Mouse (Mus musculus): Measurements from ENCODE around the gene Tinf2. TPM values are rescaled to one million over a fixed set of nuclear protein-coding genes. Genes with fewer than 3 reads are reported as not detected.
A peak's percentile ranks its signal among the peaks of the same experiment; 100 is the strongest.

Tinf2 gene
- polyA plus RNA-seq, 1 experiment = 16.1 TPM

DNA sequence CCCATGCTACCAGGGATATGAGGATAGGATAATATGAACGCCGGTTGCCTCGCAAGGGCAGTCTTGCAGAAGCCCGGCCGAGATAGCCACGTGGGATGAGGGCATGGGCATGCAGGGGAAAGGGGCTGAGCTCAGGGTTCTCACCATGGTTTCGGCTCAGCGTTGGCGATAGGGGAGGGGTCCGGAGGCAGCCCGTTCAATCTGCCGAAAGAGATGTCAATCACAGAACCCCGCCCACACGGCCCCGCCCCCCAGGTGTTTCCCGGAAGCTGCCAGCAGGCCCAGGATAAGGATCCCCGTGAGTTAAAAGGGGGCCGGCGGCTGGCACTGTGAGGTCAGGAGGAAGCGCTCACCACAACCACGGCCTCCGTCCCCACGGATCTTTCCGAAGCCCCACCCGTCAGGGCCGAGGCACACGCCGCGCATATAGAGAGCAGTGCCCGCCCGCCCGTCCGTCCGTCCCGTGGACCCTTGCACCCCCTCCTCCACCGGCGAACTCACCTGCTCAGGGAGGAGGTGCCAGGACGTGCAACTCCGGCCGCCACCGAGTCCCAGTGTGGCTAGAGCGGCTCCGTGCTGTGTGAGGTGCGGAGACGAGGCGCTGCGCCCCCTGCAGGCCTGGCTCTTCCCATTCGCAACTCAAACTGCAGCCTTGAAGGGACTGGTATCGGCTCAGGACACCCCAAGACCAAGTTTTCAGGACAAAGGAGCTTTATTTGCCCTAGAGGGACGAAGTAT, 40.2 kb upstream of the Tinf2 start, which contains the start of gene Rabggta:
Gene Rabggta (minus strand): TSS at position 564 of the 738 bp plus-strand sequence.
- Histone ChIP-seq H3K4me1 (ENCODE audit: control insufficient read depth, insufficient read depth, low read length) (no peaks in the 10 kb centered on the region), H3K4me3 (ENCODE audit: insufficient read depth, low read length) (peak within 1 kb of the TSS; percentile 62), H3K27ac (ENCODE audit: insufficient read depth, low read length) (no peak within 1 kb of the TSS)
- TF ChIP-seq POLR2A (IDR thresholded peaks at IDR 0.05; ENCODE audit: extremely low read depth, insufficient read depth, low read length) (peak; percentile 46; the same call in 1 of the 2 replicates), CTCF (IDR thresholded peaks at IDR 0.05; ENCODE audit: extremely low read depth, insufficient read depth, low read length) (peak; percentile 81)

DNA sequence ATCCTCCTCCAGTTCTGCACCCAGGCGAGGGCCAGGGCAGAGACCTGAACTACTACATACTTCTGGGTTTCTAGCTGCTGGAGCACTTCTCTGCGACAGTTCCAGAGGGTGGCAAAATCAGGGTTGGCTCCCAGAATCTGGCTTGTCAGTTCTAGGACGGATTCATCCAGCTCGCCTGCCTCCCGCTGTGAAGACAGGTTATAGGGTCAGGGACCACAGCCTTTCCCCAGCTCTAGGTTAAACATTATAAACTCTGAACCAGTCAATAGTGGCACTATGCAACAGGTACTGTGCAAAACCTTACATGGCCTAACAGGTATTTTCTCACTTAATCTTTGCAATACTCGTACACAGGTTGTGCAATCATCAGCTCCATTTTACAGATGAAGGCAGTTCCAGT, 39.5 kb upstream of the Tinf2 start:
- peak overlapping the region; percentile 62; the same call in 1 of the 2 replicates for H3K4me3 ChIP-seq (ENCODE audit: insufficient read depth, low read length)
- TF ChIP-seq POLR2A (IDR thresholded peaks at IDR 0.05; ENCODE audit: extremely low read depth, insufficient read depth, low read length) (no peak), CTCF (IDR thresholded peaks at IDR 0.05; ENCODE audit: extremely low read depth, insufficient read depth, low read length) (no peak)
- H3K4me1 ChIP-seq (ENCODE audit: control insufficient read depth, insufficient read depth, low read length) = no peaks in the 10 kb centered on the region
- no peak overlapping the region for H3K27ac ChIP-seq (ENCODE audit: insufficient read depth, low read length)

DNA sequence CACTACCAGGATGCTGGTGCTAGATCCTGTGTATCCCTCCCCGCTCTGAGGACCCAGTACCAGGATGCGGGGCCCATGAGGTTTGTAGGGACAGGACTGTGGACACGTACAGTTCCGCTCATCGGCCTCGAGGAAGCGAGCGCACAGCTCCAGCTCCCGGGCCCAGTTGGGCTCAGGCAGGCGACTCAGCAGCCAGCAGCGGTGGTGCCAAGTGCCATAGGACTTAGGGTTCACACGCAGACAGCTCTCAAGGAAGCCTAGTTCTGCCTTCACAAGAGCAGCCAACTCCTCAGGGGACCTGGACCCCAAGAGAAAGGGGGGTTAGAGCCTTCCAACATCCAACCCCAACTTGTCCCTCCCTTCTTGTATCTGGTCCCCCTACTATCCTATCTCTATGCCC, 39.0 kb upstream of the Tinf2 start:
- no peak overlapping the region for H3K4me3 ChIP-seq (ENCODE audit: insufficient read depth, low read length)
- H3K27ac ChIP-seq (ENCODE audit: insufficient read depth, low read length) = no peak overlapping the region
- no peak for TF ChIP-seq CTCF (IDR thresholded peaks at IDR 0.05; ENCODE audit: extremely low read depth, insufficient read depth, low read length)
- no peak for TF ChIP-seq POLR2A (IDR thresholded peaks at IDR 0.05; ENCODE audit: extremely low read depth, insufficient read depth, low read length)
- no peaks in the 10 kb centered on the region for H3K4me1 ChIP-seq (ENCODE audit: control insufficient read depth, insufficient read depth, low read length)

DNA sequence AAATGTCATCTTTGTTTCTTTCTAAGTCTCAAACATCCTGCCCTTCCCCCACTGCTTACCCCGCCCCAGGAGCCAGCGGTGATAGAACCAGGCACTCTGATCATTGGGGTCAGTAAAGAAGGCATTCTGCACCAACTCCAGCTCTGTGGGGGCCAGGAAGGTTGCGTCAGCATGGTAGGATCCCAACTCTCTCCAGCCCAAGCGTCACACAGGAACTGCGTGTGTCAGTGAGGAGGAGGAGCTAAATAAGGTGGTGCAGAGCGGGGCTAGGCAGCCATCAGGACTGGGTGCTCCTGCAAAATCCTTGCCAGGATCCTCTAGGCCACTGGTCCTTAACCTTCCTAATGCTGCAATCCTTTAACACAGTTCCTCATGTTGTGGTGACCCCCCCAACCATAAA, 38.1 kb upstream of the Tinf2 start:
- no peak for TF ChIP-seq CTCF (IDR thresholded peaks at IDR 0.05; ENCODE audit: extremely low read depth, insufficient read depth, low read length)
- no peak for TF ChIP-seq POLR2A (IDR thresholded peaks at IDR 0.05; ENCODE audit: extremely low read depth, insufficient read depth, low read length)

DNA sequence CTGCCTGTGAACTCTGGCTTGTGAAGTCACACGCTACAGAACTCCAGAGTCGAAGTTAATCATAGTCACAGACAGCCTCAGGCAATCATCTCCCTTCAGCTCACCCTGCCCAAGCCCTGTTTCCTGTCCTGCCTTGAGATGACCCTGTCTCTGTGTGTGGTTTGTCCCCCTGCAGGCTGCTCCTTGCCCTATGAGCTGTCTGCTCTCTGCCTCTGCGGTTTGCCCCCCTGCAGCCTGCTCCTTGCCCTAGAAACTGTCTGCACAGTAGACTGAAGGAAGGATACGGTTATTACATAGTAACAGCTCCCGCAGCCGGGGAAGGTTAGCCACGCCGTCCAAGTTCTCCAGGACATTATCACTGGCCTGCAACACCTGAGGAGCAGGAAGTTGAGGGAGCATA, 35.3 kb upstream of the Tinf2 start:
- TF ChIP-seq CTCF (IDR thresholded peaks at IDR 0.05; ENCODE audit: extremely low read depth, insufficient read depth, low read length) = no peak
- TF ChIP-seq POLR2A (IDR thresholded peaks at IDR 0.05; ENCODE audit: extremely low read depth, insufficient read depth, low read length) = no peak

More for the DNA sequence above, 38.1 kb upstream of the Tinf2 start:
- Histone ChIP-seq H3K4me1 (ENCODE audit: control insufficient read depth, insufficient read depth, low read length) (no peaks in the 10 kb centered on the region), H3K27ac (ENCODE audit: insufficient read depth, low read length) (no peak overlapping the region), H3K4me3 (ENCODE audit: insufficient read depth, low read length) (no peak overlapping the region)

DNA sequence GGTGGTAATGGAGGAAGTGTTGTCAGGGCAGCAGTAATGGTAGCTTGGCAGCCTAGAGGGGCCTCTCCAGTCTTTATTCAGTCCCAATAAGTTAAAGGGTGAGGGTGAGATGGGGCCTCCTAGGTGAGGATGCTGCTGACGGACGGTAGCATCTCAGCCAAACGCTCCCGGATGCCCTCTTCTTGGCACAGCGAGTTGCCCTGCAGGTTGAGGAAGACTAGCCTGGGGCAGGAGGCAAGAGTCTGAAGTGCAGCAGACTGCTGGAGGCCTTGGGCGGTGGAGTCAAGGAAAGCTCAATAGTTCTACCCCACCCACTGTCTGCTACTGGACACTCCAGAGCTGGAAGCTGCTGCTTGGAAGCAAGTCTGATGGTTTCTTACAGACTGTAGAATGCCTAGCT, 34.7 kb upstream of the Tinf2 start:
- H3K27ac ChIP-seq (ENCODE audit: insufficient read depth, low read length) = no peak overlapping the region
- no peak overlapping the region for H3K4me3 ChIP-seq (ENCODE audit: insufficient read depth, low read length)
- H3K4me1 ChIP-seq (ENCODE audit: control insufficient read depth, insufficient read depth, low read length) = no peaks in the 10 kb centered on the region
- TF ChIP-seq POLR2A (IDR thresholded peaks at IDR 0.05; ENCODE audit: extremely low read depth, insufficient read depth, low read length) = no peak
- no peak for TF ChIP-seq CTCF (IDR thresholded peaks at IDR 0.05; ENCODE audit: extremely low read depth, insufficient read depth, low read length)

More for the DNA sequence above, 35.3 kb upstream of the Tinf2 start:
- Histone ChIP-seq H3K4me1 (ENCODE audit: control insufficient read depth, insufficient read depth, low read length) (no peaks in the 10 kb centered on the region), H3K27ac (ENCODE audit: insufficient read depth, low read length) (no peak overlapping the region), H3K4me3 (ENCODE audit: insufficient read depth, low read length) (no peak overlapping the region)

DNA sequence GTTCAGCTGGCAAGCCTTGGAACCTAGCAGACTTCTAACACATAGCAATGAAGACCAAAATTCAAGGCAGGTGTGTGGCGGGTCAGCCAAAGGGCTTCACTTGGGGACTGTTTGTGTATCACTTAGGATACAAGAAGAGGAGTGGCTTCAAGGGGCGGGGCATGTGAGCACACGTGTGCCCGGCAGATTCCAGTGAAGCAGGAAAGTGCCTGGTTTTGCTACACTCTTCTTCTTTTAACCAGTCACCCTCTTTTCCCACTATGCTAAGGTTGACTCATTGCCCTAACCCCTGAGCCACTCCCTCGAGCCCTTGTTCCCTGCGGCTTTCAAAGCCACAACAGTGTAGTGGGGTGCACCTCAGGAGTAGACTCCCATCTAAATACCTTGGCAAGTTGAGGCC, 33.3 kb upstream of the Tinf2 start:
- no peak overlapping the region for H3K4me3 ChIP-seq (ENCODE audit: insufficient read depth, low read length)
- no peak overlapping the region for H3K27ac ChIP-seq (ENCODE audit: insufficient read depth, low read length)
- H3K4me1 ChIP-seq (ENCODE audit: control insufficient read depth, insufficient read depth, low read length) = no peaks in the 10 kb centered on the region
- TF ChIP-seq CTCF (IDR thresholded peaks at IDR 0.05; ENCODE audit: extremely low read depth, insufficient read depth, low read length) = no peak
- TF ChIP-seq POLR2A (IDR thresholded peaks at IDR 0.05; ENCODE audit: extremely low read depth, insufficient read depth, low read length) = no peak

DNA sequence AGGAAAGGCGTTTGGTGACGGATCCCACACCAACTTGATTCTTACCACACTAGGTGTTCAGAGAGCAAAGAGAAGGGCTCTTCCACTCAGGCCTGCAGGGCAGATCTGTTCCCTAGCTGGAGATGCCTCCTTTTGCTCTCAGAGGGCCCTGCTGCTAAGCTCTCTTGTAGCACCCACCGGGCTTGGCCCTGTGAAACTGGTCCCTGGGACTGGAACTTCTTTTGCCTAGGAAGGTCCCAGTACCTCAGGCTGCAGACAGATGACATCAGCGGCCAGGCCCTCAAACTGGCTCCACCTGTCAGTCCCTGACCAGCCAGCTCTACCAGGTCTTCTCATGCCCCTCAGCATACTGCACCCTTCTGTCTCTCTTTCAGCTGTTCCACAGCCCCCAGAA, 32.1 kb upstream of the Tinf2 start, which contains the start of gene Tgm1:
Gene Tgm1 (minus strand): TSS at position 198 of the 394 bp plus-strand sequence.
- TF ChIP-seq POLR2A (IDR thresholded peaks at IDR 0.05; ENCODE audit: extremely low read depth, insufficient read depth, low read length) (no peak), CTCF (IDR thresholded peaks at IDR 0.05; ENCODE audit: extremely low read depth, insufficient read depth, low read length) (no peak)
- H3K4me3 ChIP-seq (ENCODE audit: insufficient read depth, low read length) = no peak within 1 kb of the TSS
- H3K27ac ChIP-seq (ENCODE audit: insufficient read depth, low read length) = no peak within 1 kb of the TSS
- no peaks in the 10 kb centered on the region for H3K4me1 ChIP-seq (ENCODE audit: control insufficient read depth, insufficient read depth, low read length)

DNA sequence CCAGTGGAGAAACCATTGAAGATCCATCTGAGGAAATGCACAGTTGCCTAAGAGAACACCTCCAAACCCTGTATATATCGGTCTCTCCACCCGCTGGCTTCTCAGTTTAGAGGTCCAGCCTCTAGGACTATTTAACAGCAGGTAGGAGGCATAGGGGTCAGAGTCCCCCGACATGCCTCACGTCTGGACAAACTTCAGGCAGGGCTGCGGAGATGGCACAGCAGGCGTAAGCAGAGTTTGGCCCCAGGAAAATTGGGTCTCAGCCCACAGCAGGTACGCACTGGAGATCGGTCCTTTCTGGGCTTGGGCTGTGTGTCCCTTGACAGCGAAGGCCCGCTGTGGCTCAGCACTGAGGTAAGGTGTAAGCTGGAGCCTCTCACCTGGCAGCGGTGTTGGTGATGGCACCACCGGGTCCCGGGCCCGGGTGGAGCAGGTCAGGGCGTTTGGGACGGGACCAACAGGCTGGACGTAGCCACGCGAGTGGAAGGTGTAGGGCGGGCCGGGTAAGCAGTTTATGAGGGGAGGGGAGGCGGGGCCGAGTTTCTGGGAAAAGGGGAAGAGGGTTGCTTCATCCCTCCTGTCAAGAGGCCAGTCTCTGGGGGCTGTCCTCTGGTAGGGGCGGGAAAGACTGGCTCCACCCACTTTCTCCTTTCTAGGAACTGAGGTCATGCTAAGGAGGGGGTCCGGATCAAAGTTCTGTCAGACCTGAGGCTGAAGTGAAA, 31.5 kb upstream of the Tinf2 start:
- H3K4me3 ChIP-seq (ENCODE audit: insufficient read depth, low read length) = no peak overlapping the region

More for the DNA sequence above, 31.5 kb upstream of the Tinf2 start:
- TF ChIP-seq POLR2A (IDR thresholded peaks at IDR 0.05; ENCODE audit: extremely low read depth, insufficient read depth, low read length) (no peak), CTCF (IDR thresholded peaks at IDR 0.05; ENCODE audit: extremely low read depth, insufficient read depth, low read length) (no peak)
- H3K27ac ChIP-seq (ENCODE audit: insufficient read depth, low read length) = no peak overlapping the region
- H3K4me1 ChIP-seq (ENCODE audit: control insufficient read depth, insufficient read depth, low read length) = no peaks in the 10 kb centered on the region
